Mouse (Mus musculus): ENCODE results near the gene Zfp30.

The Zfp30 gene

GRCm38 (mm10) chr7:29836816-29837215, 53.0 kb downstream of the Zfp30 start:
- no peak for DNase-seq

GRCm38 (mm10) chr7:29839256-29839655, 55.5 kb downstream of the Zfp30 start:
- no peak for DNase-seq

GRCm38 (mm10) chr7:29842105-29842504, 58.3 kb downstream of the Zfp30 start:
- DNase-seq, result no peak
